Mouse (Mus musculus) thymus, adult 2 months (tissue): ENCODE measurements around the gene Aip. TPM values are rescaled to one million over a fixed set of nuclear protein-coding genes. Genes with fewer than 3 reads are reported as not detected.

Source experiments
- DNase-seq: peaks from one replicate; pipeline ENCODE4 v3.0.0; 2021
- H3K27ac ChIP-seq: fragments of 200-500 bp; 2 replicates; pipeline ENCODE4 v1.5.1; 2012; ENCODE audit warnings: low read length, control low read depth; ENCODE audit not compliant: control insufficient read depth, insufficient read depth
- H3K27me3 ChIP-seq: fragments of 200-500 bp; 2 replicates; pipeline ENCODE4 v1.6.1; 2012; ENCODE audit warnings: mild to moderate bottlenecking, low read length, moderate library complexity, mixed read lengths; ENCODE audit not compliant: control insufficient read depth, insufficient read depth
- H3K36me3 ChIP-seq: fragments of 200-500 bp; 2 replicates; pipeline ENCODE4 v1.6.1; 2012; ENCODE audit warnings: mild to moderate bottlenecking, low read length, moderate library complexity; ENCODE audit not compliant: control insufficient read depth, insufficient read depth
- H3K4me1 ChIP-seq: fragments of 200-500 bp; replicated peaks from 2 replicates; pipeline ENCODE4 v1.6.1; 2012; ENCODE audit warnings: low read length; ENCODE audit not compliant: control insufficient read depth, insufficient read depth
- H3K4me3 ChIP-seq: fragments of 200-500 bp; 2 replicates; pipeline ENCODE4 v1.5.1; 2012; ENCODE audit warnings: mild to moderate bottlenecking, low read length, control low read depth, moderate library complexity; ENCODE audit not compliant: control insufficient read depth, insufficient read depth
- CTCF ChIP-seq: fragments of 200-500 bp; IDR thresholded peaks from 2 replicates; pipeline ENCODE4 v1.5.1; 2012; ENCODE audit warnings: mild to moderate bottlenecking, control low read depth, low read length, moderate library complexity, borderline replicate concordance; ENCODE audit not compliant: control insufficient read depth, poor library complexity, insufficient read depth; ENCODE audit errors: extremely low read depth
- POLR2A ChIP-seq: fragments of 200-500 bp; IDR thresholded peaks from 2 replicates; pipeline ENCODE4 v1.6.1; 2012; ENCODE audit warnings: mild to moderate bottlenecking, low read length, control low read depth, moderate library complexity; ENCODE audit not compliant: control insufficient read depth, poor library complexity, insufficient read depth; ENCODE audit errors: extremely low read depth
- WGBS: fragments of 180-500 bp; shearing (Covaris S2); methylation state at CpG from one replicate; pipeline ENCODE4 v1.1.7; 2018; 5-methylcytosine and 5-hydroxymethylcytosine counted together
- polyA plus RNA-seq: library from polyadenylated mRNA; depleted of rRNA; stranded (reverse); fragments of >200 nt; gene quantifications from 2 replicates; pipeline ENCODE4 v1.2.3, GENCODE M21; 2012

Gene Aip
- polyA plus RNA-seq, 1 experiment: 112 TPM

DNA sequence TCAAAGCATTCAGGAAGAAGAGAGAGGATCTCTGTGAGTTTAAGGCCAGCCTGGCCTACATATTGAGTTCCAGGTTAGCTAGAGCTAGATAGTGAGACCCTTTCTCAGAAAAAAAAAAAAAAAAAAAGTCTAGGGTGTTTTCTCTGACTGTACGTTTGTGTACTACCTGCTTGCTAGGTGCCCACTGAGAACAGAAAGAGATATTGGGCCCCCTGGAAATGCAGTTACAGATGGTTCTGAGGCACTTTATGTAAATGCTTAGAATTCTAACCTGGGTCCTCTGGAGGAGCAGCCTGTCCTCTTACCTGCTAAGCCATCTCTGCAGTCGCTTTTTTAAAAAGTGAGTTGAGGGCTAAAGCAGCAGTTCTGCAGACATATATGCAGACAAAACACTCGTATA is 29.9 kb downstream of the Aip start:
- TF ChIP-seq POLR2A (no peak), CTCF (no peak)
- Histone ChIP-seq H3K27me3 (no peaks in the 10 kb centered on the region), H3K36me3 (no peaks in the 10 kb centered on the region), H3K4me1 (peaks cover 44% of the 10 kb centered on the region), H3K27ac (no peak overlapping the region), H3K4me3 (no peak overlapping the region)
- no peak for DNase-seq
- WGBS: 88% methylated on average over 3 of the region's 3 CpGs

DNA sequence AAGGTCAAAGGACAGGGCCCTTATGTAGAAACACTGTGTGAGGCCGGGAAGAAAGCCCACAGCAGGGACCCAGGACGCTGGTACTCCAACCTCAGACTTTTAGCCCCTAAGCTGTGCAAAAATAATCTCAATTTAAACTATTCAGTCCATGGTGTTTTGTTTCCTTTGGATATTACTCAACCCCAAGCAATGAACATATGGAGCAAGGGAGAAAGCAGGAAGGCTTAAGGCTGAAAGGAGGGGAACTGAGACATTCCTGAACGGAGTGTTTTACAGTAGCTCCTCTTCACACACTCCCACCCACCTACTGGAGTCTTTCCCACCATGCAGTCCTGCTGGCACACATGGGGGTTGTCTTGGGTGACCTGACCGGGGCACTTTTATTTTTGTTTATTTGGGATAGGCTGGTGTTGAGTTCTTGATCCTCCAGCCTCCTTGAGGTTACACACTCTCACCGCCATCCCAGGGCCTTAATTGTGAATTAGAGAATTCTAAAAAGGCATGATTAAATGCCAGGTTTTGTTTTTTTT is 30.8 kb downstream of the Aip start:
- peaks cover 35% of the 10 kb centered on the region for H3K4me1 ChIP-seq
- TF ChIP-seq POLR2A: no peak
- TF ChIP-seq CTCF: no peak
- 95% methylated on average over 5 of the region's 5 CpGs for WGBS
- H3K27me3 ChIP-seq: no peaks in the 10 kb centered on the region
- H3K27ac ChIP-seq: no peak overlapping the region
- H3K4me3 ChIP-seq: no peak overlapping the region
- DNase-seq: no peak
- H3K36me3 ChIP-seq: no peaks in the 10 kb centered on the region

DNA sequence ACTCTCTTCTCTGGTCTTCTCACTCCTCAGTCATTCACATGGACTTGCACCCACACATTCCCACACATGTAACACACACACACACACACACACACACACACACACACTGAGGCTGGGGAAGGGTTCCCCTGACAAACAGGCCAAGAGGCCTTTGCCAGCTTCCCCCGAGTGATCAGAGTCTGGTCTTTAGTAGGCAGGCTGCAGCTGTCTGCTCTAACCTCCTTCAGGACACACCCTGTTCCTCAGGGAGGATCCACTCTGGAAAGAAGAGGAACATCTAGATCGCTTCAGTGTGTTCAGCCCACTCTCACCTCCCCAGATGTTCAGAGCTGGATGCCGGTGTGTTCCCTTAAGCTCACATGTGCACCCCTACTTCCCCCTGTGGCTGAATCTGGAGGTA is 31.3 kb downstream of the Aip start:
- 94% methylated on average over 3 of the region's 3 CpGs for WGBS

DNA sequence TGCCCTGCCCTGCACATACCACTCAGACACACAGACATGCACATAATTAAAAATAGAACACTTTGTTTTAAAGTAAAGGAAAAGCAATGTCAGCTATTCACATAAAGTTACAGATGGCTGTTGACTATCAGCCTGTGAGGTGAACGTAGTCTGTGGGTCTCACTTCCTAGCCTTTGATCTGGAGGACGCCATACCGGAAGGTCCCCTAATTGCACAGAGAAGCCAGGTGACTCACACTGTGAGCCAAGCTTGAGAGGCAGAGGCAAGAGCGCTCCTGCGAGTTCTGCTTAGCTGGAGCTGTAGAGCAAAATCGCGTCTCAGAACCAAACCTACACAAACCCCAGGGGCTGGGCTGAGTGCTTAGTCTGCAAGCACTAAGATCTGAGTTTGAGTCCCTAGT is 31.9 kb downstream of the Aip start:
- Histone ChIP-seq H3K4me3 (no peak overlapping the region), H3K4me1 (peaks cover 27% of the 10 kb centered on the region), H3K27ac (no peak overlapping the region), H3K27me3 (no peaks in the 10 kb centered on the region), H3K36me3 (no peaks in the 10 kb centered on the region)
- TF ChIP-seq CTCF: no peak
- TF ChIP-seq POLR2A: no peak
- DNase-seq: no peak
- 26% methylated on average over 7 of the region's 7 CpGs for whole genome bisulfite sequencing

More for the DNA sequence above, 31.3 kb downstream of the Aip start:
- no peak for TF ChIP-seq CTCF
- TF ChIP-seq POLR2A: no peak
- no peaks in the 10 kb centered on the region for H3K36me3 ChIP-seq
- peaks cover 31% of the 10 kb centered on the region for H3K4me1 ChIP-seq
- no peak for DNase-seq
- no peak overlapping the region for H3K27ac ChIP-seq
- H3K27me3 ChIP-seq: no peaks in the 10 kb centered on the region
- no peak overlapping the region for H3K4me3 ChIP-seq

DNA sequence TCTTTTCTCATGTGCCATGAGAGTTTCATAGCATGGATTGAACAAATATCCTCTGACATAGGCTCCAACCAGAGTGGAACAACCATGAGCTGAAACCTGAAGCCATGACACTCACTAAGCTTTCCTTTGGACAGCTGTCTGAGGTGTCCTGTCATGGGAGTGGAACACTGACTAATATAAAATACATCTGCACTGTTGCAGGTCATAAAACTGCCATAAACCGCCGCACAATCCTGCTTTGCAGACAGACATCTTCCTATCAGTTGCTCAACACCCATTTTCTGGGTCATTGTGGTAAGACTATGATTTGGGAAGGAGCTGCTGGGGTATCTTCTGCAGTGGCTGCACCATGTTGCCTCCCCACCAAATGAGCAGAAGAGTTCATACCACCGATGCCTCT is 32.9 kb downstream of the Aip start:
- TF ChIP-seq POLR2A (no peak), CTCF (no peak)
- Histone ChIP-seq H3K4me3 (no peak overlapping the region), H3K27me3 (no peaks in the 10 kb centered on the region), H3K27ac (no peak overlapping the region), H3K36me3 (no peaks in the 10 kb centered on the region), H3K4me1 (peaks cover 18% of the 10 kb centered on the region)
- no peak for DNase-seq
- WGBS: 86% methylated on average over 3 of the region's 3 CpGs

DNA sequence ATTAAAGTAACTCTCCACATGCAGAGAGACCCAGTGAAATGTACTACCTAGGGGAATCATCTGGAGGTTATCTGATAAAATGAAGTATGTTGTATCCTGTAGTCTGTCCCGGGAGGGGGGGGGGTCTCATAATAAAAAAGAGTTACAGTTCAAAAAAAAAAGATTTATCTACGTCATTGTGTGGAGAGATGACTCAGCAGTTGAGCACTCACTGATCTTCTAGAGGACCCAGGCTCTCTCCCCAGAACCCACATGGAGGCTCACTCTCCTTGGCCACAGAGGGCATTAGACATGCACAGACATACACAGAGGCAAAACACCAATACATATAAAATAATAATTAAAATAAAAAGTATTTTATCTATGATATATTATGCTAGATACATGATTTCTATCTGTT is 34.3 kb downstream of the Aip start:
- TF ChIP-seq CTCF (no peak), POLR2A (no peak)
- no peak for DNase-seq
- H3K27ac ChIP-seq: no peak overlapping the region
- peaks cover 11% of the 10 kb centered on the region for H3K4me1 ChIP-seq
- 18% methylated on average over 2 of the region's 2 CpGs for WGBS
- no peaks in the 10 kb centered on the region for H3K36me3 ChIP-seq
- no peaks in the 10 kb centered on the region for H3K27me3 ChIP-seq
- H3K4me3 ChIP-seq: no peak overlapping the region

DNA sequence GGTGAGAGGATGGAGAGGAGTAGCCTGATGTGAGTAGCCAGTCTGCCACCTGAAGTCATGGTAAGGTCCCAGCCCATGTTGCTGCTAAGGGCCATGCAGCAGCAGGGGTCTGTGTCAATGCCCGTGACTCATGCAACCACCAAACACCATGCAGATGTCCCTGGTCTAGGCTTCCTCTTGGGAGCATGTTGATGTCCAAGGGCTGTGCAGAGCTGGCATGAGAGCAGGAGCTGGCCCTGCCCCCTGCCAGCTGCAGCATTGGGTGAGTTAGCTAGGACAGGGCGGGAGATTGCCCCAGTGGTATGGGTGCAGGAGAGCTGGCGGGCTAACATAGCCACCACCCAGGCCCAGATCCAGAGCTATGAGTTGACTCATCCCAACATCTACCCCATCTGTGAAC is 35.2 kb downstream of the Aip start:
- H3K27me3 ChIP-seq: no peaks in the 10 kb centered on the region
- H3K4me1 ChIP-seq: peaks cover 9% of the 10 kb centered on the region
- no peak overlapping the region for H3K4me3 ChIP-seq
- TF ChIP-seq CTCF (no peak), POLR2A (no peak)
- WGBS: 94% methylated on average over 3 of the region's 3 CpGs
- no peaks in the 10 kb centered on the region for H3K36me3 ChIP-seq
- no peak for DNase-seq
- no peak overlapping the region for H3K27ac ChIP-seq
